Comparison of ENCODE assay signal across 17 mouse cellular contexts in the genomic region with DNA sequence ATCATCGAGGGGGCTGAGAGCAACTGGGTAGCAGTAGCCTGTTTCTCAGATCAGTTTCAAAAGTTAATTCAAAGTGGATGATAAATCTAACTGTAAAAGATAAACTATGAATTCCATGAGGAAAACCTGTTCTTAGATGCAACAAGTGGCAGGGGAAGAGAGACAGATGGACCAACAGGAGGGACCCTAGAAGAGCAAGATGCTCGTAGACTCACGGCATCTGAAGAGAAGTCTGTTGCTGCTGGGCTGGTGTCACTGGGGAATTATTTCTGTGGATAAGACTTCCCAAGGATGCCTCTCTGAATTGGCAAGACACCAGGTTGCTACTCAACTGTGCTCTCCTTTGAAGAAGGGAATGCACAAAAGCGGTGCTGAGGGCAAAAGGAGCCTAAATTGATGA.
DNase-seq lines count a peak whose midpoint lies in the region; ATAC-seq and TF ChIP-seq lines count a peak whose summit lies in the region.
"Had no signal": no experiment of that assay in that cellular context is flagged by ENCODE, and none has a peak within 500 bp of the region (broad histone marks: within the 10 kb centered on the region; RNA-seq: fewer than 3 reads in every experiment).

No protein-coding gene starts in this region.

- no peak; the same call in 1 of the 2 replicates for ATAC-seq in forebrain, embryonic 14.5 days
- no peak for ATAC-seq in forebrain, embryonic 13.5 days
- ATAC-seq: liver, embryonic 12.5 days had no signal

- H3K27me3 ChIP-seq in forebrain, embryonic 14.5 days (replicated peaks; ENCODE audit: control insufficient read depth, insufficient read depth, low read length), result no peaks in the 10 kb centered on the region
- H3K27me3 ChIP-seq in forebrain, embryonic 13.5 days, result no peaks in the 10 kb centered on the region
- no peaks in the 10 kb centered on the region for H3K27me3 ChIP-seq in thymus, adult 2 months (ENCODE audit: control insufficient read depth, insufficient read depth, low read length)
- H3K27me3 ChIP-seq: embryonic facial prominence, embryonic 15.5 days; liver, embryonic 12.5 days; lung, embryonic 15.5 days; neural tube, embryonic 12.5 days had no signal

- no peaks in the 10 kb centered on the region for H3K36me3 ChIP-seq in forebrain, embryonic 14.5 days (ENCODE audit: control insufficient read depth, insufficient read depth, low read length)
- H3K36me3 ChIP-seq in forebrain, embryonic 13.5 days (ENCODE audit: poor library complexity, severe bottlenecking), result no peaks in the 10 kb centered on the region
- H3K36me3 ChIP-seq in thymus, adult 2 months (ENCODE audit: control insufficient read depth, insufficient read depth, low read length), result no peaks in the 10 kb centered on the region
- H3K36me3 ChIP-seq: embryonic facial prominence, embryonic 15.5 days; liver, embryonic 12.5 days; lung, embryonic 15.5 days; neural tube, embryonic 12.5 days had no signal

- no peak overlapping the region for H3K4me2 ChIP-seq in forebrain, embryonic 14.5 days (ENCODE audit: low read length)
- no peak overlapping the region for H3K4me2 ChIP-seq in forebrain, embryonic 13.5 days
- H3K4me2 ChIP-seq: embryonic facial prominence, embryonic 15.5 days; liver, embryonic 12.5 days; lung, embryonic 15.5 days; midbrain, embryonic 11.5 days; neural tube, embryonic 12.5 days had no signal

- no peak overlapping the region for H3K27ac ChIP-seq in forebrain, embryonic 14.5 days (ENCODE audit: low read depth, low read length)
- H3K27ac ChIP-seq in forebrain, embryonic 13.5 days, result no peak overlapping the region
- H3K27ac ChIP-seq in thymus, adult 2 months (ENCODE audit: control insufficient read depth, insufficient read depth, low read length), result no peak overlapping the region
- H3K27ac ChIP-seq: embryonic facial prominence, embryonic 15.5 days; liver, embryonic 12.5 days; lung, embryonic 15.5 days; macrophage; neural tube, embryonic 12.5 days had no signal

- no peak for TF ChIP-seq CTCF in thymus, adult 2 months (IDR thresholded peaks at IDR 0.05; ENCODE audit: borderline replicate concordance, control insufficient read depth, extremely low read depth, insufficient read depth, low read length, poor library complexity)

- H3K4me3 ChIP-seq in forebrain, embryonic 14.5 days (ENCODE audit: low read depth, low read length), result no peak overlapping the region
- no peak overlapping the region for H3K4me3 ChIP-seq in forebrain, embryonic 13.5 days
- no peak overlapping the region for H3K4me3 ChIP-seq in thymus, adult 2 months (ENCODE audit: control insufficient read depth, insufficient read depth, low read length)
- H3K4me3 ChIP-seq: embryonic facial prominence, embryonic 15.5 days; liver, embryonic 12.5 days; lung, embryonic 15.5 days; neural tube, embryonic 12.5 days had no signal

- H3K9ac ChIP-seq in forebrain, embryonic 14.5 days (ENCODE audit: low read length), result no peak overlapping the region
- no peak overlapping the region for H3K9ac ChIP-seq in forebrain, embryonic 13.5 days
- H3K9ac ChIP-seq: embryonic facial prominence, embryonic 15.5 days; liver, embryonic 12.5 days; lung, embryonic 15.5 days; neural tube, embryonic 12.5 days had no signal

- peak; percentile 55 for DNase-seq in forebrain, embryonic 14.5 days (ENCODE audit: low spot score)
- peak; percentile 20 for DNase-seq in right cerebral cortex, adult 18-20 months
- DNase-seq in right cerebral cortex, postnatal 14 days, result no peak
- peak; percentile 45 to 57 for DNase-seq in layer of hippocampus, postnatal 14 days (ENCODE audit: low spot score in 2 of 2)
- DNase-seq in thymus, adult 2 months, result no peak
- no peak for DNase-seq in retina, embryonic 14.5 days (ENCODE audit: low spot score)
- DNase-seq in kidney, postnatal 14 days, result no peak
- DNase-seq: adrenal gland, adult 8-10 months; kidney, adult 2 months; thymus, adult 18-20 months had no signal

- no peaks in the 10 kb centered on the region for H3K4me1 ChIP-seq in forebrain, embryonic 14.5 days (ENCODE audit: control insufficient read depth, insufficient read depth, low read length)
- H3K4me1 ChIP-seq in forebrain, embryonic 13.5 days, result 0 out of 2 replicates have a peak, but pooled peaks cover 6% of the 10 kb centered on the region
- H3K4me1 ChIP-seq in thymus, adult 2 months (replicated peaks; ENCODE audit: control insufficient read depth, insufficient read depth, low read length), result peaks cover 4% of the 10 kb centered on the region
- H3K4me1 ChIP-seq: embryonic facial prominence, embryonic 15.5 days; liver, embryonic 12.5 days; lung, embryonic 15.5 days; neural tube, embryonic 12.5 days had no signal

- no peak for TF ChIP-seq POLR2A in thymus, adult 2 months (IDR thresholded peaks at IDR 0.05; ENCODE audit: control insufficient read depth, extremely low read depth, insufficient read depth, low read length, poor library complexity)

- 80% methylated on average over 4 of the region's 4 CpGs for WGBS in forebrain, embryonic 14.5 days
- WGBS in forebrain, embryonic 13.5 days, result 88% methylated on average over 4 of the region's 4 CpGs
- 98% methylated on average over 4 of the region's 4 CpGs for WGBS in thymus, adult 2 months

- H3K9me3 ChIP-seq in forebrain, embryonic 14.5 days (replicated peaks; ENCODE audit: control insufficient read depth, low read length), result no peaks in the 10 kb centered on the region
- H3K9me3 ChIP-seq in forebrain, embryonic 13.5 days (replicated peaks), result no peaks in the 10 kb centered on the region
- H3K9me3 ChIP-seq: embryonic facial prominence, embryonic 15.5 days; liver, embryonic 12.5 days; lung, embryonic 15.5 days; neural tube, embryonic 12.5 days had no signal

Comparison
In these comparisons a context has a peak if more than half of its experiments do, and no peak if none do; other contexts are left out.
1. DNase-seq: peak in forebrain, embryonic 14.5 days (single experiment), right cerebral cortex, adult 18-20 months (single experiment) and layer of hippocampus, postnatal 14 days (2 of 2); none in right cerebral cortex, postnatal 14 days (single experiment), thymus, adult 2 months (single experiment), retina, embryonic 14.5 days (single experiment) and kidney, postnatal 14 days (single experiment).